Mouse (Mus musculus) left cerebral cortex, adult 11 months (tissue): ENCODE measurements around the gene Sec14l5.
"Not testable (repeated sequence)": the region's sequence is repeated elsewhere in the genome, so short reads cannot be mapped to it uniquely, and the experiment has no call there.

Experiments
- DNase-seq: peaks from one replicate; pipeline ENCODE4 v3.0.0; 2022; ENCODE audit warnings: low spot score

The Sec14l5 gene

DNA sequence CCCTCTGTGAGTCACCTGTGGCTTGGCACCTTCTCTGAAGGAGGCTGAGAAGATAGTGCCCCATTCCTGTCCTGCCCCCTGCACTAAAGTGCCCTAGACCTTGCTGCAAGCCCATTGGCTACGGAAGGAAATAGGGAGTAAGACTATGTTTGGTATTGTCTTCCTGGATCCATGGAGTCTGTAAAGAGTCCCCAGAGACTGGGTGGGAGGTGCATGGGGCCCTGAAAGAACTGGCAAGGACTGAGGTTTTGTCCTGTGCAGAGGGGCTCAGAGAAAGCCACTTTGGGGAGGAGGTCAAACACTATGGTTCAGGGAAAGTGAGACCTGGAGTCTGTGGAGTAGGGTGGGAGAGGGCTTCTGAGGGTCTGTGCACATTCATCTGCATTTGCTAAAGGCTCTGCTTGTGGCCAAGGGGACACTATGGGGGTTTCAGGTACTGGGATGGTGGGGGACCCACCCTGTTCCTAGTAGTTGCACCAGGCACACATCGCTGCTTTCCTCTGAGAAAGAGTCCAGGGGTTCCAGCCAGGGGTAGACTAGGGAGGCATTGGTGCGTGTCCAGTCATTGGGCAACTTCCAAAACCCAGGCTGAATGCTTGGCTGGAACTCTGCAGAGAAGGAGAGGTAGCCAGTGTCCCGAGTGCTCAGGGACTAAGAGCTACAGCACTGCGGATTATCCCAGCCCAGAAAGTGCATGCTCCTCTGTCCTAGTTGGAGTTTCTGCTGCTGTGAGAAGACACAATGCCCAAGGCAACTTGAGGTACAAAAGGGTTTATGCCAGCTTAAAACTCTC is 70.6 kb downstream of the Sec14l5 start:
- DNase-seq: no peak

DNA sequence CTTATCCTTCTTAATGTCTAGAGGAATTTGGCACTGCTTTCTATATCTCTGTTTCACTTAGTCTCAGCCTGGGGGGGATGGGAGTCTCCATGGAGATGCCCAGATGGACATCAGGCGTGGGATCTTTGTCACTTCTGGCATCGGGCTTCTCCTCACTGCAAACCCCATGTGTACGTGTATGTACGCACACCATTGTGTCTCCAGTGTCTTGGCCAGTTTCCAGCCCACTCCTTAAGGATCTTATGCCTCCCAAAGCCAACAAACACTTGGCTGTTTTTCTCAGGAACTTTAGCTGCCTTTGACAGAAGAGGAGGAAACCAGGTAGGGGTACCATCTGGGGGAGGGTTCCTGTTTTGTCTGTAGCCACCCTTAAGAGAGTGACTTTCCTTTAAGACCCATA is 74.5 kb downstream of the Sec14l5 start:
- no peak for DNase-seq

DNA sequence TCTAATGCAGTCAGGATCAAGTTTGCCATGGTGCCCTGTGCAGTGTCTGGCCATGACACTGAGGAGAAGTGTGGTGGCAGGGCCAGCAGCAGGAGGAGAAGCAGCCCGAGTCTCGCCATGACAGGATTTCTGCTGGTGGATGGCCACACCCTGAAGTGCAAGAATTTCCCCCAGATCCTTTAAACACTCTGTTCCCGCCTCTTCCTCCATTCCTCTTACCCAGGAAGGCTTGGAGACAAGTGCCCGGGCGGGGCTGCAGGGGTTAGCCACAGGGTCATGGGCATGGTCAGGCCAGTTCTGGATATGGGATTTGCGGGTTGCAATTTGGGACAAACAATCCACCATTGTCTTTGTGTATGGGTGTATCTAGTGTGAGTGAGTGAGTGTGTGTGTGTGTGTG is 75.2 kb downstream of the Sec14l5 start, which contains the start of gene AU021092:
Gene AU021092, minus strand, starts transcription at position 160 of the 400 bp plus-strand sequence.
- no peak for DNase-seq

DNA sequence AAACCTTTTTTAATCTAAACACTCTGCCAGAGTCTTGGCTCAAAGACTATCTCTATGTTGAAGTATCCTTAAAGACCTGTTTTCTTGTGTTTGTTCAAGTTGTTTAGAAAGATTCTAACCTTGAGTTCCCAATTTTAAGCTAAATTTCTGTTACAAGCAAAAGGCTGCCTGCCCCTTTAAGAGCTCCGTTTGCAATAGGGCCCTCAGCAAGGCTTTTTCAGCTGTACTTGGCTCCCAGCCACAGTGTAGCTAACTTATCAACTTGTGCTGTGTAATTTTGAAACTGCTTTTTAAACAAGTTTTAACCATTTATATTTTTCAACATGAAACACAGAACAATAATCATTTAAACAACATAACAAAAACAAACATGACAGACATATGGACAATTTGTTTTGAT is 79.6 kb downstream of the Sec14l5 start:
- not testable (repeated sequence) for DNase-seq

DNA sequence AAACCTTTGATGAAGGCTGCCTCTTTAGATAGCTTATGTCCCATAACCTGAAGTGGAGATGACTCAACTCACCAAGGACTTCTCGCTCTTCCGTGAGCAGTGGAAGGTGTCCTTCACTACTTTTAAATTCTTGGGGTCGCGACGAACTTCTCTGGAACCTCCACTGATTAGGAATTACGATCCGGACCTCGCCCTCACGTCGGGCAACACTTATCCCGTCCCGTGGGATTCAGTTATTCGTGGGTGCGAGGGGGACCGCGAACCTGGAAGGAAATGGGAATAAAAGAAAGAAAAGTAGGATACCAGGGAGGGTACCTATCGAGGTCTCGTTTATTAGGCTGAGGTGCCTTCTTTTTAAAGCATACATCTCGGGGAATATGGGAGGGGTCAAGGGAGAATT is 80.6 kb downstream of the Sec14l5 start:
- DNase-seq: not testable (repeated sequence)

DNA sequence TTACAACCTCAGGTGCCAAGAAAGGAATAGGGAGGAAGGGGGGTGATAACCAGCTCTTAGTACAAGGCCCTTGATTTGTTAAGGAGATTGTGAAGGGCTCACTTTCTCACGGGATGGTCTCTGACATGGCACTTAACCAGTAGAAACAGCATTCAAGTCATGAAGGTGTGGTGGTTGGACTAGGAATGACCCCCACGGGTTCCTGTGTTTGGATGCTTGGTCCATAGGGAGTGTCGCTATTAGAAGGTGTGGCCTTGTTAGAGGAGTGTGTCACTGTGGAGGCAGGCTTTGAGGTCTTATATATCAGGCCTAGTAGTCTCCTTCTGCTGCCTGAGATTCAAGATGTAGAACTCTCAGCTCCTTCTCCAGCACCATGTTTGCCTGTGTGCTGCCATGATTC is 81.2 kb downstream of the Sec14l5 start:
- DNase-seq: not testable (repeated sequence)

DNA sequence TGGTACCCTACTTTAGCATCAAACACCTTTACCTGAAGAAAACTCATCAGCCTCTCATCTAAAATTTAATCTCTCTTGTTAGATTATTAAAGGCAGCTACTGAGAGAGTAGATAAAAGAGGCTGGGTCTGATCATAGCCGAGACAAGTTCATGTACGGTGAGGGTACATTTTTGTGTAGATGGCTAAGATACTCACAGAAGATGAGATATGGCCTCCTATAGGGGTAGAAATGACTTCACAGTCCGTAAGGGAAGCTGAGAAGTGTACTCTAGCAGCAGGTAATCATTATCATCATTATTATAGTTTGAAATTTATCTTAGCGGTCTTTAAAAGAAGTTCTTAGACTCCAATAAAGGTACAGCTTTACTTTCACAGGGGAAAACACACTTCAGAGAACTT is 86.1 kb downstream of the Sec14l5 start:
- no peak for DNase-seq

DNA sequence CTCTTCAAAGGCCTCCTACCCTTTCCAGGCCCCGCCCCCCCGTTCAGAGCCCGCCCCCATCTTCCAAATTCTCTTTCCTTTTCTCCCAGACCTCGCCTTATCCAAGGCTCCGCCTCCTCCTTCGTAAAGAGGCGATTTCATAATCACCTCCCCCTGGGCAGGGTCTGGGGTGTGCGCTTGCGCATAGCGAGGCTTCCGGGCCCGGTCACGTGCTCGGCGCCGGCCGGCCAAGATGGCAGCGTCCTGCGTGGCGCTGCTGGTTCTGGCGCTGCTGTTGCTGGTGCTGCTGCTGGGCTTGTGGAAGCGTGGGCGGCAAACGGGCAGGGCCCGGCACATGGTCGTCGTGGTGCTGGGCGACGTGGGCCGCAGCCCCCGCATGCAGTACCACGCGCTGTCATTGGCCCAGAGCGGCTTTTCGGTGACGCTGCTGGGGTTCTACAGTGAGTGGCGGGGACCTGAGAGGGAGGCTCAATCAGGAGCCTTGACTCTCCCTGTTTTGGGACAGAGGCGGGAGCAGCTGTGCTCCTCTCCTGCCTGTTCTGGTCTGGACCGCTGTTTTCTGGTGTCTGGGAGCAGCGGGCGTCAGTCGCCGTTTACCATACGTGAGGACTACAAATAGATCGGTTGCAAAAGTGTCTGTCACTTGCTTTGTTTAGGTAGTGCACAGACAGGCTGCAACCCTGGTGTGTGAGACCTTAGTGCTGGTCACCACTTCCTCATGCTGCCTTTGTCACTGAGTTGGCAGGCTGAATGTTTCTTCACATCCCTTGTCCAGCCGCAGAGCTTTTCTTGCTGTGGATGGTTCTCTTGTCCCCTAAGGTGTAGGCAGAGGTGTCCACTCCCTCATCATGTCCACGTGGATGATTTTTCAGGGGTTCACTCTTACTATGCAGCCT is 86.8 kb downstream of the Sec14l5 start, which contains the start of gene Alg1:
Gene Alg1, plus strand, starts transcription at position 204 of the 896 bp plus-strand sequence.
- DNase-seq: peak; percentile 90
